Mouse (Mus musculus) CH12.LX (cell line): ENCODE measurements around the gene Scrn3. TPM values are rescaled to one million over a fixed set of nuclear protein-coding genes. Genes with fewer than 3 reads are reported as not detected.
A peak's percentile ranks its signal among the peaks of the same experiment; 100 is the strongest.

Source experiments
- DNase-seq: peaks from one replicate; pipeline ENCODE4 v3.0.0-alpha.2; 2013; ENCODE audit errors: extremely low read depth
- H3K27ac ChIP-seq: 2 replicates; pipeline ENCODE4 v1.5.1; 2012; ENCODE audit warnings: low read depth, mild to moderate bottlenecking, control low read depth, moderate library complexity; ENCODE audit not compliant: insufficient read depth
- H3K27me3 ChIP-seq: replicated peaks from 2 replicates; pipeline ENCODE3; 2012; ENCODE audit warnings: inconsistent platforms
- H3K36me3 ChIP-seq, 2 experiments: replicated peaks in 1 of 2; 2 replicates each; pipeline versions ENCODE3 to v1.6.1; 2012; ENCODE audit warnings: inconsistent platforms in 1 of 2, low read length in 1 of 2, mild to moderate bottlenecking in 1 of 2, mixed read lengths in 1 of 2, moderate library complexity in 1 of 2; ENCODE audit not compliant: control insufficient read depth in 1 of 2, insufficient read depth in 1 of 2
- H3K4me1 ChIP-seq, 2 experiments: 2 replicates each; pipeline ENCODE4 v1.6.1; 2012; ENCODE audit warnings: inconsistent platforms in 1 of 2, moderate library complexity in 1 of 2; ENCODE audit not compliant: insufficient read depth in 2 of 2, control insufficient read depth in 1 of 2
- H3K4me2 ChIP-seq: 2 replicates; pipeline ENCODE4 v1.6.1; 2012; ENCODE audit warnings: low read depth, mild to moderate bottlenecking, control low read depth; ENCODE audit not compliant: poor library complexity, insufficient read depth, severe bottlenecking
- H3K4me3 ChIP-seq, 3 experiments: fragments of 150-350 bp in 1 of 3; sonication (generic) in 1 of 3; replicated peaks in 1 of 3; 2 replicates each; pipeline versions ENCODE3 to v1.5.1; 2011 to 2012; ENCODE audit warnings: low read depth in 2 of 3, low read length in 2 of 3, mild to moderate bottlenecking in 2 of 3, moderate library complexity in 2 of 3, control low read depth in 1 of 3, improper control_type of control experiment in 1 of 3, inconsistent platforms in 1 of 3, mixed read lengths in 1 of 3; ENCODE audit not compliant: poor library complexity in 1 of 3
- H3K79me2 ChIP-seq: replicated peaks from 2 replicates; pipeline ENCODE4 v1.6.1; 2012; ENCODE audit warnings: mild to moderate bottlenecking, moderate library complexity; ENCODE audit not compliant: control insufficient read depth, poor library complexity, insufficient read depth, severe bottlenecking; ENCODE audit errors: extremely low read depth
- H3K9ac ChIP-seq: 2 replicates; pipeline ENCODE4 v1.6.1; 2012; ENCODE audit warnings: low read depth, mild to moderate bottlenecking, control low read depth, moderate library complexity; ENCODE audit not compliant: insufficient read depth
- H3K9me3 ChIP-seq: replicated peaks from 2 replicates; pipeline ENCODE3; 2012; ENCODE audit warnings: low read length, inconsistent platforms, mixed read lengths
- BHLHE40 ChIP-seq: IDR thresholded peaks from 2 replicates; pipeline ENCODE4 v1.6.1; 2011; ENCODE audit warnings: mild to moderate bottlenecking, low read depth, low read length, improper control_type of control experiment
- CTCF ChIP-seq, 2 experiments: IDR thresholded peaks in 1 of 2; conservative IDR thresholded peaks in 1 of 2; 2 replicates each; pipeline ENCODE4 v1.5.1; 2011 to 2012; ENCODE audit warnings: low read depth in 2 of 2, low read length in 2 of 2, improper control_type of control experiment in 1 of 2, inconsistent platforms in 1 of 2, mild to moderate bottlenecking in 1 of 2, moderate library complexity in 1 of 2
- E2F4 ChIP-seq: IDR thresholded peaks from 2 replicates; pipeline ENCODE4 v1.6.1; 2011; ENCODE audit warnings: low read depth, low read length, improper control_type of control experiment; ENCODE audit not compliant: insufficient replicate concordance
- ETS1 ChIP-seq: conservative IDR thresholded peaks from 2 replicates; pipeline ENCODE4 v1.6.1; 2012; ENCODE audit warnings: low read depth, mild to moderate bottlenecking, inconsistent platforms, low read length, improper control_type of control experiment, moderate library complexity
- HCFC1 ChIP-seq: IDR thresholded peaks from 2 replicates; pipeline ENCODE4 v1.6.1; 2012; ENCODE audit warnings: low read depth, mild to moderate bottlenecking, inconsistent platforms, low read length, improper control_type of control experiment
- JUND ChIP-seq: conservative IDR thresholded peaks from 2 replicates; pipeline ENCODE4 v1.6.1; 2011; ENCODE audit warnings: low read depth, low read length, improper control_type of control experiment
- KAT2A ChIP-seq: IDR thresholded peaks from 2 replicates; pipeline ENCODE4 v1.6.1; 2012; ENCODE audit warnings: low read length, improper control_type of control experiment, inconsistent platforms; ENCODE audit not compliant: insufficient replicate concordance
- MAFK ChIP-seq: IDR thresholded peaks from 2 replicates; pipeline ENCODE4 v1.6.1; 2011; ENCODE audit warnings: low read length, improper control_type of control experiment; ENCODE audit not compliant: insufficient replicate concordance
- MAX ChIP-seq: IDR thresholded peaks from 2 replicates; pipeline ENCODE4 v1.6.1; 2011; ENCODE audit warnings: low read length, improper control_type of control experiment
- MAZ ChIP-seq: IDR thresholded peaks from 2 replicates; pipeline ENCODE4 v1.6.1; 2012; ENCODE audit warnings: low read depth, mild to moderate bottlenecking, inconsistent platforms, low read length, improper control_type of control experiment, moderate library complexity
- MEF2A ChIP-seq: IDR thresholded peaks from 2 replicates; pipeline ENCODE4 v1.6.1; 2014; ENCODE audit warnings: low read depth, mild to moderate bottlenecking, inconsistent platforms, low read length, improper control_type of control experiment, borderline replicate concordance
- MXI1 ChIP-seq: IDR thresholded peaks from 2 replicates; pipeline ENCODE4 v1.6.1; 2011; ENCODE audit warnings: mild to moderate bottlenecking, low read depth, low read length, improper control_type of control experiment
- MYC ChIP-seq: IDR thresholded peaks from 2 replicates; pipeline ENCODE4 v1.6.1; 2011; ENCODE audit warnings: low read depth, mild to moderate bottlenecking, improper control_type of control experiment, low read length
- NELFE ChIP-seq: IDR thresholded peaks from 2 replicates; pipeline ENCODE4 v1.6.1; 2011; ENCODE audit warnings: low read depth, low read length, improper control_type of control experiment
- NRF1 ChIP-seq: IDR thresholded peaks from 2 replicates; pipeline ENCODE4 v1.6.1; 2014; ENCODE audit warnings: low read depth, mild to moderate bottlenecking, inconsistent platforms, low read length, improper control_type of control experiment, moderate library complexity
- PAX5 ChIP-seq: IDR thresholded peaks from 2 replicates; pipeline ENCODE4 v1.6.1; 2012; ENCODE audit warnings: low read length, inconsistent platforms, mixed read lengths
- POLR2A ChIP-seq: IDR thresholded peaks from 2 replicates; pipeline ENCODE4 v1.6.1; 2011; ENCODE audit warnings: low read depth, mild to moderate bottlenecking, improper control_type of control experiment, low read length
- POLR2AphosphoS2 ChIP-seq: IDR thresholded peaks from 2 replicates; pipeline ENCODE4 v1.6.1; 2011; ENCODE audit warnings: low read depth, low read length, improper control_type of control experiment
- RAD21 ChIP-seq: IDR thresholded peaks from 2 replicates; pipeline ENCODE4 v1.6.1; 2011; ENCODE audit warnings: low read depth, mild to moderate bottlenecking, low read length, improper control_type of control experiment, moderate library complexity
- RCOR1 ChIP-seq: conservative IDR thresholded peaks from 2 replicates; pipeline ENCODE4 v1.6.1; 2012; ENCODE audit warnings: low read depth, mild to moderate bottlenecking, inconsistent platforms, low read length, improper control_type of control experiment
- SIN3A ChIP-seq: IDR thresholded peaks from 2 replicates; pipeline ENCODE4 v1.6.1; 2012; ENCODE audit warnings: low read length, improper control_type of control experiment, inconsistent platforms
- TBP ChIP-seq: conservative IDR thresholded peaks from 2 replicates; pipeline ENCODE4 v1.6.1; 2011; ENCODE audit warnings: low read depth, low read length, improper control_type of control experiment
- TCF12 ChIP-seq: IDR thresholded peaks from 2 replicates; pipeline ENCODE4 v1.6.1; 2014; ENCODE audit warnings: low read depth, mild to moderate bottlenecking, inconsistent platforms, low read length, improper control_type of control experiment
- UBTF ChIP-seq: IDR thresholded peaks from 2 replicates; pipeline ENCODE4 v1.6.1; 2012; ENCODE audit warnings: low read depth, mild to moderate bottlenecking, inconsistent platforms, low read length, improper control_type of control experiment, moderate library complexity
- USF1 ChIP-seq: IDR thresholded peaks from 2 replicates; pipeline ENCODE4 v1.6.1; 2014; ENCODE audit warnings: low read depth, mild to moderate bottlenecking, inconsistent platforms, low read length, improper control_type of control experiment
- ZC3H11A ChIP-seq: IDR thresholded peaks from 2 replicates; pipeline ENCODE4 v1.6.1; 2012; ENCODE audit warnings: low read depth, mild to moderate bottlenecking, inconsistent platforms, low read length, improper control_type of control experiment
- ZKSCAN1 ChIP-seq: IDR thresholded peaks from 2 replicates; pipeline ENCODE4 v1.6.1; 2012; ENCODE audit warnings: low read depth, inconsistent platforms, low read length, improper control_type of control experiment, borderline replicate concordance
- ZMIZ1 ChIP-seq: IDR thresholded peaks from 2 replicates; pipeline ENCODE4 v1.6.1; 2012; ENCODE audit warnings: low read depth, mild to moderate bottlenecking, inconsistent platforms, low read length, improper control_type of control experiment
- dilution Hi-C: fragments of 300-500 bp; cut with MboI; formaldehyde crosslinking; loops from 2 replicates; pipeline ENCODE4 v1.14.3; 2020; ENCODE audit warnings: low sequenced_read_pairs; ENCODE audit not compliant: extremely low pct_unique_long_range_greater_than_20kb, extremely low pct_ligation_motif_present
- in situ Hi-C: fragments of 300-500 bp; cut with MboI; formaldehyde crosslinking; loops from 3 replicates; pipeline ENCODE4 v1.14.3; 2019; ENCODE audit warnings: low sequenced_read_pairs, low pct_ligation_motif_present, low pct_unique_long_range_greater_than_20kb, mixed read lengths
- polyA plus RNA-seq: library from polyadenylated mRNA; unstranded; fragments of >175 nt; gene quantifications from 2 replicates; pipeline ENCODE4 v1.2.1, GENCODE M21; 2012; ENCODE audit warnings: low read depth; ENCODE audit not compliant: insufficient read length
- total RNA-seq, 2 experiments: library from RNA; depleted of rRNA; stranded (reverse); fragments of 300-350 nt in 1 of 2; fragments of >200 nt in 1 of 2; gene quantifications; 2 replicates each; pipeline ENCODE4 v1.2.3; 2012 to 2014

Gene Scrn3
- total and polyA plus RNA-seq, 3 experiments, result 6.6 to 14.8 (median 11.1) TPM

DNA sequence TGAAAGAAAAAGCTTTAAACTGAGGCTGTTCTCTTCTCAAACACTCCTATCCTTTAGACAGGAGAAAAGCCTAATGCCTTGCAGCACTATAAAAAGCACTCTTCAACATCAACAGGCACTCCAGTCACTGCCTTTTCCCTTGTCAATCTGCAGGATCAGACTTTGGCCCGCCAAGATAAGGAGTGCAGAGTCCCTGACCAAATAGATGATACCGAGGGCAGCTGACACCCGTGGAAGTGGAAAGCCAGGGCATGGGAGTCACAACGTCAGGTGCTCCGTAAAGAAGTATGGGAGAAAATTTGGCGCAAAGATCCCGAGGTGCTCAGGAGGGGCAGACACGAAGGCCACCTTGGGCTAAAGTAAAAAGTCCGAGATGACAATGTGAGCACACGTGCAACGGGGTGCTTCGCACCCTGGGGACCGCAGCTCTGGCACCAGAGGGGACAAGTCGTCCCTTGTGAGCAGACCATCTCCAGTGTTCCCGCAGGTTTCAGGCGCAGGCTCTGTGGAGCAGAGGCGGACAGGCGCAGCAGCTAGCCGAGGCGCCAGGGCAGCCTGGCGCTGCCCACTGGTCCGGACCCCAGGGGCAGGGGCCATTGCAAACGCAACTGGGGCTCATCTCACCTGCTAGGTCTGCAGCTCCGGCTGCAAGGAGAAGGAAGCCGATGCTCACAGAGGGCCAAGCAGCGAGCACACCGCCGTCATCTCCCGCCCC, 73.4 kb downstream of the Scrn3 start:
- H3K4me3 ChIP-seq, result peak overlapping the region; percentile 66 to 88 (median 70)
- in situ Hi-C loops, result no loop called here
- no peaks in the 10 kb centered on the region for H3K9me3 ChIP-seq
- H3K27me3 ChIP-seq, result no peaks in the 10 kb centered on the region
- H3K27ac ChIP-seq, result no peak overlapping the region
- H3K36me3 ChIP-seq, result peaks cover 2 to 14% of the 10 kb centered on the region in 2 experiments
- peak overlapping the region; percentile 67 for H3K4me2 ChIP-seq
- TF ChIP-seq NRF1 (no peak), SIN3A (peak; percentile 66), HCFC1 (no peak), BHLHE40 (peak; percentile 58; the same call in 1 of the 2 replicates), MAX (peak; percentile 78), RAD21 (no peak), MXI1 (peak; percentile 70), NELFE (no peak), PAX5 (no peak), KAT2A (no peak), ZKSCAN1 (no peak), ETS1 (no peak), POLR2A (no peak), MAZ (no peak), USF1 (no peak), RCOR1 (no peak)
- DNase-seq, result no peak
- no peaks in the 10 kb centered on the region; the same call in 1 of the 2 replicates for H3K79me2 ChIP-seq
- H3K9ac ChIP-seq, result peak overlapping the region; percentile 34
- dilution Hi-C loops, result no loop called here
- H3K4me1 ChIP-seq, result peaks cover 5 to 40% of the 10 kb centered on the region in 2 experiments; a peak in 3 of 4 replicates

GRCm38 (mm10) chr2:73386356-73387046, 74.1 kb downstream of the Scrn3 start, which contains the start of gene Gpr155:
Gene Gpr155, minus strand, starts transcription at chr2:73386572.
- H3K9me3 ChIP-seq, result no peaks in the 10 kb centered on the region
- H3K9ac ChIP-seq, result peak within 1 kb of the TSS; percentile 91
- no peaks in the 10 kb centered on the region; the same call in 1 of the 2 replicates for H3K79me2 ChIP-seq
- H3K27ac ChIP-seq, result no peak within 1 kb of the TSS
- dilution Hi-C loops, result no loop called here
- peak; percentile 99 for DNase-seq
- in situ Hi-C loops, result no loop called here
- H3K27me3 ChIP-seq, result no peaks in the 10 kb centered on the region
- peak within 1 kb of the TSS; percentile 75 for H3K4me2 ChIP-seq
- peaks cover 2 to 20% of the 10 kb centered on the region in 2 experiments for H3K36me3 ChIP-seq
- H3K4me1 ChIP-seq, result peaks cover 5 to 40% of the 10 kb centered on the region in 2 experiments; a peak in 3 of 4 replicates
- peak within 1 kb of the TSS; percentile 66 to 88 (median 82) for H3K4me3 ChIP-seq
- peak; percentile 79; the same call in 1 of the 2 replicates for TF ChIP-seq MXI1
- TF ChIP-seq KAT2A, result peak; percentile 65; the same call in 1 of the 2 replicates
- TF ChIP-seq MEF2A, result 0 out of 2 replicates have a peak, but pooled peaks have one; percentile 44
- TF ChIP-seq POLR2AphosphoS2, result peak; percentile 83
- TF ChIP-seq BHLHE40, result 0 out of 2 replicates have a peak, but pooled peaks have one; percentile 5
- TF ChIP-seq E2F4, result no peak
- peak; percentile 90 for TF ChIP-seq ZMIZ1
- TF ChIP-seq TBP, result peak; percentile 88
- TF ChIP-seq TCF12, result peak; percentile 99
- no peak for TF ChIP-seq JUND
- TF ChIP-seq NELFE, result peak; percentile 97
- peak; percentile 27; the same call in 1 of the 2 replicates for TF ChIP-seq MAZ
- TF ChIP-seq NRF1, result peak; percentile 39; the same call in 1 of the 2 replicates
- no peak for TF ChIP-seq USF1
- TF ChIP-seq CTCF (conservative IDR thresholded peaks at IDR 0.05 in 1 of 2, IDR thresholded peaks at IDR 0.05 in 1 of 2; ENCODE audit: low read depth in 2 of 2, low read length in 2 of 2), result no peak
- TF ChIP-seq UBTF, result no peak
- no peak for TF ChIP-seq MYC
- TF ChIP-seq RAD21, result no peak
- peak; percentile 91 for TF ChIP-seq POLR2A
- no peak for TF ChIP-seq MAFK
- TF ChIP-seq ZC3H11A, result no peak
- TF ChIP-seq MAX, result peak; percentile 24; the same call in 1 of the 2 replicates
- no peak for TF ChIP-seq ZKSCAN1
